In the genomic region with DNA sequence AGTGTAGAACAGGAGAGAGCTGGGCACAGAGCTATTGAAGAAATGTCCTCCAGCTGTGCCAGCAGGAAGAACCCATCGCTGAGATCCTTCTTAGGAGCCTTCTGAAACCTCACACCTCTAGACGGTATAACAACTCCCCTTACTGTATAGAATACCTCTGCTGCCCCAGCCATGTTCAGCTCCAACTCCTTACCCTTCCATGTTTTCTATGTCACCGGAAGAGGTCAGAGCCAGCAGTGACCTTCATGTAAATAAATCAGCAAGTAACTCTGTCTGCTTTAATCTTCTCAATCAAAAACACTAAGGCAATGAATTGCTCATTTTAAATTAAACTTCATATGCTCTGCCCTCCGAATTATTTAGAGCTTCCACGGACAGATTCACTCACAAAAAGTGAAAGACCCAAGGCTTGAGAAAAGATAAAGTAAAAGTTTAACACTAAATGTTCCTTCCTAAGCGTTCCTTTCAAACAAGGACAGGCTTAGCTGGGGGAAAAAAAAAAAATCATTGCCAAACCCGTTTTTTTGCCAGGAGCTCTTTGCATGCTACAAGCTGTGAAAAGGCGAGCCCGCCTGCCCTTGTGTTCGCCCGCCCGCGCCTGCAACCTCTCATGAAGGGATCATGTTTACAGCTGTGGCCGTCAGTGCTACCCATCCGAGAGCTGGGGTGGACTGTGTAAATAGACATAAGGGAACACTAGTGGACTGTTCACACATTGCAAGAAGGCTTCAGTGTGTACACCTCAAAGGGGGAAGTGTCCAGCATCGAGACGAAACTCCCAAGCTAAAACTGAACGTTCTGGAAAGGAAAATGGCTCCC, we compare ENCODE assay signal across 9 mouse cellular contexts. TPM values are rescaled to one million over a fixed set of nuclear protein-coding genes. Genes with fewer than 3 reads are reported as not detected.
DNase-seq lines count a peak whose midpoint lies in the region; ATAC-seq lines count a peak whose summit lies in the region.
"Had no signal": no experiment of that assay in that cellular context is flagged by ENCODE, and none has a peak within 500 bp of the region (broad histone marks: within the 10 kb centered on the region; RNA-seq: fewer than 3 reads in every experiment).

No protein-coding gene starts in this region.

- DNase-seq in forebrain, embryonic 14.5 days (ENCODE audit: low spot score), result peak; percentile 35
- DNase-seq in retina, postnatal 1 day, result peak; percentile 25
- no peak for DNase-seq in retina, embryonic 14.5 days (ENCODE audit: low spot score)
- DNase-seq in testis, postnatal 14 days (ENCODE audit: low spot score), result peak; percentile 24
- no peak for DNase-seq in frontal cortex, adult 2 months (ENCODE audit: extremely low spot score in 1 of 2, low spot score in 1 of 2)
- DNase-seq: layer of hippocampus, adult 9-11 months had no signal

- H3K9ac ChIP-seq in forebrain, embryonic 14.5 days (ENCODE audit: low read length), result no peak overlapping the region
- no peak overlapping the region for H3K9ac ChIP-seq in forebrain, embryonic 15.5 days (replicated peaks)
- H3K9ac ChIP-seq in limb, embryonic 12.5 days (replicated peaks), result no peak overlapping the region

- H3K4me3 ChIP-seq in forebrain, embryonic 14.5 days (ENCODE audit: low read depth, low read length), result no peak overlapping the region
- H3K4me3 ChIP-seq in forebrain, embryonic 15.5 days, result no peak overlapping the region
- H3K4me3 ChIP-seq in limb, embryonic 12.5 days (replicated peaks), result no peak overlapping the region

- no peak for ATAC-seq in forebrain, embryonic 14.5 days
- ATAC-seq in forebrain, embryonic 15.5 days (replicated peaks), result no peak
- no peak for ATAC-seq in limb, embryonic 12.5 days (ENCODE audit: insufficient number of reproducible peaks, insufficient read depth, low FRiP score, low TSS enrichment, low read depth)
- ATAC-seq in erythroid progenitor cell, adult 5-6 weeks (replicated peaks; ENCODE audit: low FRiP score, poor library complexity, severe bottlenecking), result no peak

- H3K9me3 ChIP-seq in forebrain, embryonic 14.5 days (replicated peaks; ENCODE audit: control insufficient read depth, low read length), result no peaks in the 10 kb centered on the region
- no peaks in the 10 kb centered on the region for H3K9me3 ChIP-seq in forebrain, embryonic 15.5 days
- H3K9me3 ChIP-seq in limb, embryonic 12.5 days, result no peaks in the 10 kb centered on the region

- no peak overlapping the region for H3K27ac ChIP-seq in forebrain, embryonic 14.5 days (ENCODE audit: low read depth, low read length)
- H3K27ac ChIP-seq in forebrain, embryonic 15.5 days (replicated peaks), result no peak overlapping the region
- no peak overlapping the region for H3K27ac ChIP-seq in limb, embryonic 12.5 days

- 0 out of 2 replicates have a peak, but pooled peaks cover 4% of the 10 kb centered on the region for H3K4me1 ChIP-seq in forebrain, embryonic 14.5 days (ENCODE audit: control insufficient read depth, insufficient read depth, low read length)
- H3K4me1 ChIP-seq in forebrain, embryonic 15.5 days, result peaks cover 19% of the 10 kb centered on the region
- peaks cover 15% of the 10 kb centered on the region for H3K4me1 ChIP-seq in limb, embryonic 12.5 days (replicated peaks)

- WGBS in forebrain, embryonic 14.5 days, result 57% methylated on average over 18 of the region's 18 CpGs
- 51% methylated on average over 18 of the region's 18 CpGs for WGBS in forebrain, embryonic 15.5 days
- 16% methylated on average over 18 of the region's 18 CpGs for WGBS in limb, embryonic 12.5 days

- H3K36me3 ChIP-seq in forebrain, embryonic 14.5 days (ENCODE audit: control insufficient read depth, insufficient read depth, low read length), result no peaks in the 10 kb centered on the region
- H3K36me3 ChIP-seq in forebrain, embryonic 15.5 days, result no peaks in the 10 kb centered on the region
- H3K36me3 ChIP-seq in limb, embryonic 12.5 days, result no peaks in the 10 kb centered on the region

- H3K27me3 ChIP-seq in forebrain, embryonic 14.5 days (replicated peaks; ENCODE audit: control insufficient read depth, insufficient read depth, low read length), result no peaks in the 10 kb centered on the region
- H3K27me3 ChIP-seq in forebrain, embryonic 15.5 days, result no peaks in the 10 kb centered on the region
- H3K27me3 ChIP-seq in limb, embryonic 12.5 days, result no peaks in the 10 kb centered on the region

- H3K4me2 ChIP-seq in forebrain, embryonic 14.5 days (ENCODE audit: low read length), result no peak overlapping the region
- H3K4me2 ChIP-seq in forebrain, embryonic 15.5 days (replicated peaks), result no peak overlapping the region
- peak overlapping the region; percentile 40 for H3K4me2 ChIP-seq in limb, embryonic 12.5 days

RNA-seq across cellular contexts. Expression of gene Ccn6, which starts 0.7 kb away (rescaled TPM):
- 0.28 and 0.33 TPM in 2 replicates for polyA plus RNA-seq in forebrain, embryonic 14.5 days (2014; fragmentation: Nextera tagmentation; extraction: Ambion mirVana)
- 0.13 and 0.52 TPM in 2 replicates for polyA plus RNA-seq in forebrain, embryonic 15.5 days (2015; fragmentation: Nextera tagmentation; extraction: Ambion mirVana)
- 0.31 and 0.42 TPM in 2 replicates for polyA plus RNA-seq in limb, embryonic 12.5 days (2016; fragmentation: Nextera tagmentation; extraction: Ambion mirVana)
- polyA plus RNA-seq in frontal cortex, adult 2 months (2012; rRNA removed), result 0.19 and 0.36 TPM in 2 replicates
- total RNA-seq in erythroid progenitor cell, adult 5-6 weeks (2015; ENCODE audit: low replicate concordance), result not detected in 2 replicates
- not detected in 2 replicates for total RNA-seq in erythroid progenitor cell, adult 5-6 weeks (2017; ENCODE audit: low replicate concordance)

RNA-seq across cellular contexts. Expression of gene Tube1, which starts 29.1 kb away (rescaled TPM):
- polyA plus RNA-seq in forebrain, embryonic 14.5 days (2014; fragmentation: Nextera tagmentation; extraction: Ambion mirVana), result 11.3 and 12.1 TPM in 2 replicates
- polyA plus RNA-seq in forebrain, embryonic 15.5 days (2015; fragmentation: Nextera tagmentation; extraction: Ambion mirVana), result 10.2 and 11.1 TPM in 2 replicates
- 20.3 and 22.8 TPM in 2 replicates for polyA plus RNA-seq in limb, embryonic 12.5 days (2016; fragmentation: Nextera tagmentation; extraction: Ambion mirVana)
- polyA plus RNA-seq in frontal cortex, adult 2 months (2012; rRNA removed), result 4.3 and 4.4 TPM in 2 replicates
- total RNA-seq in erythroid progenitor cell, adult 5-6 weeks (2015; ENCODE audit: low replicate concordance), result 13.3 and 15.1 TPM in 2 replicates
- total RNA-seq in erythroid progenitor cell, adult 5-6 weeks (2017; ENCODE audit: low replicate concordance), result 8.7 and 9.2 TPM in 2 replicates

RNA-seq across cellular contexts. Expression of gene Fam229b, which starts 29.2 kb away (rescaled TPM):
- 25.0 and 35.1 TPM in 2 replicates for polyA plus RNA-seq in forebrain, embryonic 14.5 days (2014; fragmentation: Nextera tagmentation; extraction: Ambion mirVana)
- 26.0 and 29.4 TPM in 2 replicates for polyA plus RNA-seq in forebrain, embryonic 15.5 days (2015; fragmentation: Nextera tagmentation; extraction: Ambion mirVana)
- polyA plus RNA-seq in limb, embryonic 12.5 days (2016; fragmentation: Nextera tagmentation; extraction: Ambion mirVana), result 14.9 and 15.1 TPM in 2 replicates
- 24.2 and 29.7 TPM in 2 replicates for polyA plus RNA-seq in frontal cortex, adult 2 months (2012; rRNA removed)
- total RNA-seq in erythroid progenitor cell, adult 5-6 weeks (2015; ENCODE audit: low replicate concordance), result not detected in 2 replicates
- not detected in 2 replicates for total RNA-seq in erythroid progenitor cell, adult 5-6 weeks (2017; ENCODE audit: low replicate concordance)

Comparison
In these comparisons a context has a peak if more than half of its experiments do, and no peak if none do; other contexts are left out.
1. DNase-seq: peak in forebrain, embryonic 14.5 days (single experiment), retina, postnatal 1 day (single experiment) and testis, postnatal 14 days (single experiment); none in retina, embryonic 14.5 days (single experiment) and frontal cortex, adult 2 months (0 of 2).